Mouse (Mus musculus): ENCODE data around the gene Kiss1. TPM values are rescaled to one million over a fixed set of nuclear protein-coding genes. Genes with fewer than 3 reads are reported as not detected.

Kiss1 gene
- polyA plus RNA-seq, 1 experiment = not detected

DNA sequence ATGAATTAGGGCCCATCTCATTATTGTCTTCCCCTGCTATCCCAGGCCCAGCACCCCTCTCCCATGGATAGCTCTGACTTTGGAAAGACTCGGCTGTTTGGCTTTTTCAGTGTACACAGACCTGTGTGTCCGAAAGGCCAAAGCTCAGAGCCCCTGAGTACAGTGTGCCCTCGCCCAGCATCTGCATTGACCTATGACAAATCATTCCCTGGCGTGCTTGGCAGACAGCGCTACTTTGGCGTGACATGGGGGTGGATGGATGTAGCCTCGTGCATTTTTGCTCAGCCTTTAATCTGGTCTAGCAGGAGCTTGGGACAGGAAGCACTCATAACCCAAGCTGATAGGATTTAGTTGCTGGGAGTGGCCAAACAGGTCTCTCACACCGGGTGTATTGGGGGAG, 50.4 kb downstream of the Kiss1 start:
- WGBS = 82% methylated on average over 8 of the region's 8 CpGs
- Histone ChIP-seq H3K27ac (ENCODE audit: insufficient read depth, low read depth, low read length) (no peak overlapping the region), H3K4me3 (ENCODE audit: insufficient read depth, low read depth, low read length) (no peak overlapping the region), H3K4me1 (ENCODE audit: control insufficient read depth, insufficient read depth, low read length) (peaks cover 16% of the 10 kb centered on the region)
- TF ChIP-seq POLR2A (IDR thresholded peaks at IDR 0.05; ENCODE audit: insufficient read depth, low read depth, low read length) (no peak), CTCF (IDR thresholded peaks at IDR 0.05; ENCODE audit: insufficient read depth, low read depth, low read length) (no peak)

GRCm38 (mm10) chr1:133375696-133376346, 54.1 kb downstream of the Kiss1 start:
- no peak overlapping the region for H3K27ac ChIP-seq (ENCODE audit: insufficient read depth, low read depth, low read length)
- H3K4me1 ChIP-seq (ENCODE audit: control insufficient read depth, insufficient read depth, low read length) = peaks cover 15% of the 10 kb centered on the region
- WGBS = 62% methylated on average over 10 of the region's 10 CpGs
- no peak for TF ChIP-seq POLR2A (IDR thresholded peaks at IDR 0.05; ENCODE audit: insufficient read depth, low read depth, low read length)
- no peak for TF ChIP-seq CTCF (IDR thresholded peaks at IDR 0.05; ENCODE audit: insufficient read depth, low read depth, low read length)
- H3K4me3 ChIP-seq (ENCODE audit: insufficient read depth, low read depth, low read length) = no peak overlapping the region

DNA sequence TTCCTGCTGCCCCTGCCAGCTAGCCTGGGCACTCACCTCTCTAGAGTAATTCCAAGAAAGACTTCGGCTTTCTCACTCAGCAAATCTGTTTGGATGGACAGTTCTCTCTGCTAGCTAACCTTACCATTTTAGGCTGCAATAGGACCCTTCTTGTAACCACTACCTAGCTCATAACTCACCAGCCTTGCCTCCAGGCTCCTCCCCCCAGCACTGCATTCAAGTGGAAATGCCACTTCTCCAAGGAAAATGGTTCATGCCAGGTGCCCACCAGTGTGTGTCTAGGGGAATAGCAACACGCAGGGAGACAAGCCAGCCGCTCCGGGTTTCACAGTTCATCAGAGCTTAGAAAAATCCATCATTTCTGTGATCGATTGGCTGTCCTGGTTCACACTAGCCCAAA, 55.9 kb downstream of the Kiss1 start:
- H3K4me3 ChIP-seq (ENCODE audit: insufficient read depth, low read depth, low read length) = no peak overlapping the region
- TF ChIP-seq POLR2A (IDR thresholded peaks at IDR 0.05; ENCODE audit: insufficient read depth, low read depth, low read length) (no peak), CTCF (IDR thresholded peaks at IDR 0.05; ENCODE audit: insufficient read depth, low read depth, low read length) (no peak)
- no peak overlapping the region for H3K27ac ChIP-seq (ENCODE audit: insufficient read depth, low read depth, low read length)
- peaks cover 20% of the 10 kb centered on the region for H3K4me1 ChIP-seq (ENCODE audit: control insufficient read depth, insufficient read depth, low read length)
- 89% methylated on average over 5 of the region's 5 CpGs for WGBS

Other genes with a start within 250 kb of the Kiss1 start
- gene Ppp1r15b, start 190.7 kb upstream of the Kiss1 start, polyA plus RNA-seq (2012; ENCODE audit: insufficient read depth, insufficient read length, low replicate concordance, missing spikeins) = not detected in 2 replicates
- not detected in 2 replicates for gene Plekha6, start 157.7 kb upstream of the Kiss1 start, polyA plus RNA-seq (2012; ENCODE audit: insufficient read depth, insufficient read length, low replicate concordance, missing spikeins)
- gene Golt1a, start 12.1 kb upstream of the Kiss1 start, polyA plus RNA-seq (2012; ENCODE audit: insufficient read depth, insufficient read length, low replicate concordance, missing spikeins) = not detected in 2 replicates
- gene Ren1, start 28.6 kb downstream of the Kiss1 start, polyA plus RNA-seq (2012; ENCODE audit: insufficient read depth, insufficient read length, low replicate concordance, missing spikeins) = not detected in 2 replicates
- not detected in 2 replicates for gene Etnk2, start 41.7 kb downstream of the Kiss1 start, polyA plus RNA-seq (2012; ENCODE audit: insufficient read depth, insufficient read length, low replicate concordance, missing spikeins)
- not detected in 2 replicates for gene Sox13, start 102.5 kb downstream of the Kiss1 start, polyA plus RNA-seq (2012; ENCODE audit: insufficient read depth, insufficient read length, low replicate concordance, missing spikeins)